Mouse (Mus musculus) mesoderm, embryonic 11.5 days (tissue): ENCODE data around the gene Cdk14.

Experiments
- DNase-seq: peaks from one replicate; pipeline ENCODE4 v3.0.0-alpha.2; 2012; ENCODE audit warnings: low read depth, low spot score

Cdk14 gene

DNA sequence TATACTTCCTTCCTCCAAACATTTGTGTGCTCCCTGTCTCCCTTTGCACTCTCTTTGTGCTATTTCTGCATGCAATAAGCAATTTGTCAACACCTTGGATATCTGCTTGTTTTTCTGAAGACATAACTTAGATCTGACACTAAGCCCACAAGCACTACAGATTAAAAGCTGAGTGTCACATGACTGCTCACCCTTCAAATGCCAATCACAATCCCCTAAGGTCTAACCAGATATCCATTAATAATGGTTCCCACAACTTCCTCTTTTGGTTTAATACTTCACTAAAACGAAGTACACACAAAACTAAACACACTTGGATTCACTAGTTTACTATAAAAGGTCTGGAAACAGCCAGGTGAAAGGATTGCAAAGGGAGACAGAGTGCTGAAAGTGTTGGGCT is 348.6 kb downstream of the Cdk14 start:
- no peak for DNase-seq

DNA sequence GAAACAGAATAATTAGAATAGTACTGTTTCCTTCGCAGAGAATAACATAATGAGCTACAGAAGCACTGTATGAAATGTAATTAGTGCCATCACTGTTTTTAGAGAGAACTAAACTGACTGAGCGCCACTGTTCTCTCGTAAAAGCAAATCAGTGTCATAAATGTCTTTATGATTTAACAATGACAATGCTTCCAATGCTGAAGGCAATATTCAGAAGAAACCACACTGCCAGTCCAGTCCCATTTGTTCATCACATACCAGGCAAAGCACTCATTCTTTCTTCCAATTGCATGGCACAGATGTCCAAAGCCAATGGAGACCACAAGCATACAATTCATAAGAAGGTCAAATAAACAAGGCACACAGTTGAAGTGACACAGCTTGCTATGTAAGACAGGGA is 355.4 kb downstream of the Cdk14 start:
- DNase-seq, result no peak

DNA sequence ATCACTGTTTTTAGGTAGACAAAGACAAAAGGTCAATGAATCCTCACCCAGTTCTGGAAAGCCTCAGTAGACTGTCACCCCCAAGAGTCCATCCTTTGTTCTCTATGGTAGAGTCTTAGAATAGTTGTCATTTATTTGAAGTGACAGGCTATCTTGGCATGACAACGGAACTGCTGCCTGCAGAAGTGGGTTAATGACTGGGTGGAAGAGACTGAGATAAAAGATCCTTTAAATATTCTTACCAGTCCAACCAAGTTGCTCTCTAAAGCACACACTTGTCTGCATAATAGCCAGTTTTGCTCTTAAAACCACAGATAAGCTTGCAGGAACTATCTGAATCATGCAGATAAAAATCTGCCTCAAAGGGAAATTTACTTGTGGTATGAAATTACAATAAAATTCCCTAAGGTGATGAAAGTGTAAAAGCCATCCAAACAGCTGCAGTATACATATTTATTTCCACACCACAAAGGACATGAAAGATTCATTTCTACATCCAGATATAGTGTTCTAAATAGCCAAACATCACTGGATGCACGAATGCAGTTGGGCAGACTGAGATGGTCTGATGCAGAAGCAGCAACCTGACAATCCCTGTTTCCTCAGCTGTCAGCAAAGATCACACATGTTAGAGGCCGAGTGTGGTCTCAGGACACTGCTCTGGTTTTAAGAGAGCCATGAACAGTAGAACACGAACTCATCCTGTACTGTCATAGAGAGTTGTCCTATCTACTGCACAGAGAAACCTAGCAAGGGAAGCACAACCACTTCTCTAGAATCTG is 363.8 kb downstream of the Cdk14 start:
- DNase-seq, result no peak

DNA sequence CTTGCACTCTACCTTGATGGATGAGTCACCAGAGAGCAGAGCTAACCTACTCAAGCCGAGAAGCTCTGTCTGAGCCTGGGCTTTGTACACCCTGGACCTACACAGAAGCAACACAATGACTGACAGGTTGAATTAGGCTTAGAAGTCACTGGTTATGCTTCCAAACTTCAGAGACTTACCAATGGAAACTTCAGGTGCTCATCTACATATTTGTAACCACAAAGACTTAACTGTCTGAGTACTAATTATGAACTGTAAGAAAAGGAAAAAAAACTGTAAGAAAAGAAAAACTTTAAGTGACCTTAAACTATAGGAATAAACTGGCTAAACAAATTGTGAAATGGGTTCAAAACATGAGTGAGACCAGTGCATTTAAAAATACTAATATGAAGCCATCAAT is 364.6 kb downstream of the Cdk14 start:
- no peak for DNase-seq

DNA sequence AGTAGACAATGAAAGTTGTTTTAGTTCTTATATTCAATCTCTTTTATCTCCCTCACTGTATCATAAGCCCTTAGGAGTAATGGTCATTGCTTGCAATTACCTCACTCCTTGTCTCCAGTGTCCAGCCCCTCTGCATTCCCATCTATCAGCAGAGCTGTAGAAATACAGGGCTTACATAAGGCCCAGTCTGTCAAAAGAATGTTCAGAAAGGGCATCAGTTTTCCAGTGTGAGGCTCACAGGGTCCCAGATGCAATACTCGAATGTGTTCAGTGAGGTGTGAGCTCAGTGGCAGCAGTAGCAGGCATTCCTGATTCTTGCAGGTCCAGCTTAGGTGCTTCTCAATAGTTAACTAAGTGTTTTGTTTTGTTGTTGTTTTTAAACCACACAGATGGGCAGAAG is 365.8 kb downstream of the Cdk14 start:
- no peak for DNase-seq

DNA sequence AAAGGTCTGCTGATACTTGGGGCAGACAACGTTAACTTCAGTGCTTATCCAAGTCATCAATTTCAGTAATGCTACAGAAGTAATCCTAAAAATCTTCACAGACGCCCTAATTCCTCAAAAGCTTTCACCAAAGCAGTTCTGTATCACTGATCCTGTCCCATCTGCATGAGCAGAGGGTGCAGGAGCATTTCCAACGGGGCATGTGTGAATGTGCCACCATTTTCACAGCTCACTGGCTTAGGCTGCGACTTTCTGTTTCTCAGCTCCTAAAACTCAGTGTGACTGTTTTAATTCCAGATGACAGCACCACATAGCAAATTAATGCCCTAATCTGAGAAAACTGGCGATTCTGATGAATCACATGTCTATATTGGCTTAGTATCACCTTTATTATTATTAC is 375.8 kb downstream of the Cdk14 start:
- DNase-seq, result no peak

DNA sequence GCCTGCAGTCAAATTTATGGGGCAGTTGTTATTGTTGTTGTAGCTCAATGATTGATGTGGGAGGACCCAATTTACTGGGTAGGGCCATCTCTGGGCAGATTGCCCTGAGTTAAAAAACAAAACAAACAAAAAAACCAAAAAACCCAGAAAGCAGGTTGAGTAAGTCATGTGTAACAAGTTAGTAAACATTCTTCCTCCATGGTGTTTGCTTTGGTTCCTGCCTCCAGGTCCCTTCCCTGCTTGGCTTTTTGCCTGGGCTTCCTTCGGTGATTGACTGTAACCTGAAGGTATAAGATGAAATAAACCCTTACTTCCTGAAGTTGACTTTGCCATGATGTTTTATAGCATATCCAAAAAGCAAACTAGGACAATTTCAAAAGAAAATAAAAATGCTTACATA is 377.4 kb downstream of the Cdk14 start:
- no peak for DNase-seq

DNA sequence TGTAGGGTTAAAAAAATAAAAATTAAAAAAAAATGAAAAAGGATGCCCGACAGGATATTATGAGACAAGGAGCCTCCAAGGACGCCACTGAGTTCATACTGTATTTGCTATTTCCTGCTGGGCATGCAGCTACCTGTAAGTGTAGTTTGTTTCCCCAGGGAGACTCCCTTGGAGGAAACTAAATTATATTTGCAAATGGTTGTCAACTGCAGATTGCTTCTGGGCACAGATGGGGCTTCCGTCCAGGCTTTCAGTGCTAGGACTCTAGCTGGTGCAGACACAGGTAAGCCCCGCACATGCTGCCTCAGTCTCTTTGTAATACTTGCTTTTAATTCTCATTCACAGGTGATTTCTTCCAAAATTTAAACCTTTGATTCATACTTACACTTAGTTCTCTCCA is 378.6 kb downstream of the Cdk14 start:
- DNase-seq, result no peak

DNA sequence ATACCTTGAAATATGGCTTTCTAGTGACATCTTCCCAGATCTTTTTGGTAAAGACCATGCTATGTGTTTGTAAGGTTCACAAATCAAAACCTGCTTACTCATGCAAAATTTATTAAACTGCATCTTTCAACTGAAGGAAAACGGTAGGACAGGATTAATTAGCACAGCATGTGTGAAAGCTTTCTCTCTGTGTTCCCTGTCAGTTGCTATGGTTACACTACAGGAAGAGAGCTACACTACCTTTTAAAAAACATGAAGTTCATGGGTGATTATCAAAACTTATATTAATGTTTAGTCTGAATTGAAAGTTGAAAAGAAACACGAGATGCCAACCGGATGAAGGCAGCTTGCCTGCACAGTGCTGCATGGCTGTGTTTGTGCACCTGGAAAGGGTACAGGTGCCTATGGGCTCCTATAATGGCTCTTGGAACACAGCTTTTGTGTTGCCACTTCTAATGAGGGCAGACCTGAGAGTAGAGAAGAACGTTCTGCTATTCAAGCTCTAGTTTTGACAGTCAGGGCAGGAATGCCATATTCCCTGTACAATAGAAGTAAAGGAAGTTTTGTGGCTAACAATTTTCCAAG is 380.3 kb downstream of the Cdk14 start:
- DNase-seq, result no peak

DNA sequence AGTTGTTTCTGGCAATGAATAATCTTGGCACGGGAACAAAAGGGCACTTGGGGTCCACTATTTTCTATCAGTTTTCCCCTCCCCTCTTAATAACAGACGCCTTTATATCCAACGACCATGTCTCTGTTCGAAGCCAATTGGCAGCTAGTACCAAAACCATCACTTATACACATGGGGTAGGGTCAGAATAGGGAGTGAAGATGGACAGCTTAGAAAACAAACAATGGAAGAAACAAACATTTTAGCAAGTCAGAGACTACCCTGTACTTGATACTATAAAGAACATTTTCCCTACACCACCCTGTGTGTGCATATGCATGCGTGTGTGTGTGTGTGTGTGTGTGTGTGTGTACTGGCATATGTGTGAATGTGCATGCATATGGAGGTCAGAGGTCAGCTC is 386.7 kb downstream of the Cdk14 start:
- DNase-seq, result no peak

DNA sequence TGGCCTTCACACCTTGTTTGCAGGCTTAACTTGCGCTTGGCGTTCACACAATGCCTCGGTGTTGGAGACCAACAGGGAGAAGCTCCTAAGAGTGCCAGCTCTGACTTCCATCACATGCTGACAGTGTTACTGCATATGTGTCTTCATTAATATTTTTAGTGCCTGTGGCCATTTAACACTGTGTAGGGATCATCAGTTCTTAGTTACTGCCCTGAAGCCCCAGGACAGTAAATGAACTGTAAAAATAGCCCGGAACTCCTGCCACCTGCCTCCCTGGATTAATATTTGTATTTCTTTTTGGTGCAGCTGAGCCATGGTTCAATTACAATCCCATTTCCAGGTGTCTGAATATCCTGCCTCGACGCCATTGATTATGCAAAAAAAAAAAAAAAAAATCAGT is 387.3 kb downstream of the Cdk14 start:
- DNase-seq, result no peak

DNA sequence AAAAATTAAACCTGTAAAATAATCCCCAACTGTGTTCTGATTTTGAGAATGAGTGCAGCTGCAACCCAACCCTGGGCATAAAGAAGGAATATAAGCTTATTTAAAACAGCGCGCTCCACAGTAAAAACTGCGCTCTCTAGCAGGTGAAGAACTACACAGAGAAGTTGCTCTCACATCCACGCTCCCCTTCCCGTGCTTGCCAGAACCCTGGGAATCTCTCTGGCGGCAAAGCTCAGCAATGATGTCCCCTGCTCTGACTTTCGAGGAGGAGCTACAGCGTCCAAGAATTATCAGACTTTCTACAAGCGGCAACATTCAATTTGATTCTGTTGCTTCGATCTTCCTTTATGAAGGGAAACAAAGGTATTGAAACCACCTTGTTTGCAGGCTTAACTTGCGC is 387.7 kb downstream of the Cdk14 start:
- DNase-seq, result no peak

DNA sequence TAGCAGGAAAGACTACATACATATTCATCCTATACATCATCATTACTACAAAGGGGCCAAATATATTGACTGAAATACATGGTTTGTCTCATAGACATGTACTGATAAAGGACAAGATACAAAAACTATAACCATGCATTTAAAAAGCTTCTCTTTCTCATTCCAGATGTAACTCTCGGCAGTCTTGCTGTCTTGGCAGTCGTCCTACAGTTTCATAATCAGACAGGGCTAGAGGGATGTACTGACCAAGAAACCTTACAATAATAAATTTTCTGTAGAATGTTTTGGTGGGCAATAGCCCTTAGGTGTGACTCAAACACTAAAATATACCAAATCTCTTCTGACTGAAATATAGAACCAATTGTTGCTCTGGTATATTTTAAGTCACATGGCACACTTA is 389.7 kb downstream of the Cdk14 start:
- DNase-seq, result no peak

DNA sequence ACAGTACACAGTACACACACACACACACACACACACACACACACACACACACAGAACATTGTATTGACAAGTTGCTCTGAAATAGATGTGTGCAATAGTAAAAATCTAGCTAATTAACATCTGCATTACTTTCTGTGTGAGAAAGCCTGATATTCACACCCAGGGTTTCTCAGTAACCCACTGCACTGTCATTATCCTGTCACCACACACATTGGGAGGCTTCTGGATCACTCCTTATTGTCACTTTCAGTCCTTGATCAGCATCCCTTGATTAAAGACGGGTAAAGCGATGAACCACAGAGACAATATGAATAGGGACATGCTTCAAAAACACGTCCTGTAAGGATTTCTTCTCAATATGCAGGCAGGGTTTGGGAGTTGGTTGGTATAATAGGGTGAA is 401.2 kb downstream of the Cdk14 start:
- DNase-seq, result no peak

DNA sequence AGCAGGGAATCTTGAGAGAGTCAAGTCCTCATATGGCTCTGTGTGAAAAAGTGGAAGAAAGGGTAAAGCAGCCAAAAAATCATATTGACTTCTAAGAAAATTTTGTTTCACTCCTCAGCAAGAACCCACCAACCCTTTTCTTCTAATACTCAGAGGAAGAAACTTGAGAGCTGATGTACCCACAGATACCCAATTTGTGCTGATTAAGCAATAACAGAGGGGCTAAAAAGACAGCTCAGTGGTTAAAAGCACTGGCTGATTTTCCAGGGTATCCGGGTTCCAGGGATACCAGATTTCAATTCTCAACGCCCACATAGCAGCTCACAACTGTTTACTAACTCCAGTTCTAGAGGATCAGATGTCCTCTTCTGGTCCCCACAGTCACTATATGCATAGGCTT is 401.9 kb downstream of the Cdk14 start:
- no peak for DNase-seq

DNA sequence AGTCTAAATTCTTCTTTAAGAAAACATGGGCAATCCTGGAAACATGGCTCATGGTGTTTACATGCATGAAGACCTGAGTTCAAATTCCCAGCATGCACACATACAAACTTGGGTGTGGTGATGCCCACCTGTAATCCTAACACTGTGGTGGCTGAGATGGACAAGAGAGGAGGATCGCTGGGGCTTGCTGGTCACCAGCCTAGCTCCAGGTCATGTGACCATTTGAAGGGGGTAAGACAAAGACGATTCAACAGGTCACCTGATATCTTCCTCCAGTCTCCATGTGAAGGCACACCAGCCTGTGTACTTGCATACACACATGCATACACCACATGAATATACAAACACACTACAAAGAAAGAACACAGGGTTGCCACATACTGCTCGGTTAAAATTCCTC is 406.3 kb downstream of the Cdk14 start:
- DNase-seq, result no peak

DNA sequence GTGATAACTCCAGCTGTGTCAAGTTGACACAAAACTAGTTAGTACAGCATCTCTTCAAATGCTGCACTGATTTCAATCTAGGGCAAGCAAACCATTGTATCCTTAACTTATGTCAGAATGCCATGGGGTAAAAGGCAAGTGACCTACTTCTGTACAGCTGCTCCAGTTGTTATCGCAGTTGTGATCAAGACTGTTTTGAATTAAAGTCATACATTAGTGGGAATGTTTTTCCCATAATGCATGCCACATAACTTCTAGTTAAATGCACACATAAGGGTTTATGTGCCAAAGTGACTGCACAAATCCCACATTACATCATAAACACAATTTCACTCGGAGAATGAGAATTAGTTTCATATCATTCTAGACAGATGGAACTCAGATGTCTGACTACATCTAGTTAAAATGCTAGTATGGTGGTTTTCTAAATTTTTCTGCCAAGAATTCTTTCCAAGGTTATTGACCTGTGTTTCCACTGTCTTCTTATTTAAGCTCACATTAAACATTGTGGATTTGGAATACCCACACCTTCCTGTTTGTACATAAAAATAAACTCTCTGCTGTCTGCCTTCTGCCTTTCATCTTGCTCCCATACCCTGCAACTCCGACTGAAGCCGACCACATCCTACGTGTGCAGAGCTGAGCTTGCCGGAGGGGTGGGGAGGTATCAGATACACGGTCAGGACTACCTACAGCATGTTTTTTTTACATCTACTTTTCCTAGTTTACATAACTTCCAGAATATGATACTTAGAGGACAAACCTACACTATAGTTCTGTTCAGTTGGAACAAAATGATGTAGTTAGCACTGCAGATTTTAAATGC is 407.4 kb downstream of the Cdk14 start:
- DNase-seq, result no peak

DNA sequence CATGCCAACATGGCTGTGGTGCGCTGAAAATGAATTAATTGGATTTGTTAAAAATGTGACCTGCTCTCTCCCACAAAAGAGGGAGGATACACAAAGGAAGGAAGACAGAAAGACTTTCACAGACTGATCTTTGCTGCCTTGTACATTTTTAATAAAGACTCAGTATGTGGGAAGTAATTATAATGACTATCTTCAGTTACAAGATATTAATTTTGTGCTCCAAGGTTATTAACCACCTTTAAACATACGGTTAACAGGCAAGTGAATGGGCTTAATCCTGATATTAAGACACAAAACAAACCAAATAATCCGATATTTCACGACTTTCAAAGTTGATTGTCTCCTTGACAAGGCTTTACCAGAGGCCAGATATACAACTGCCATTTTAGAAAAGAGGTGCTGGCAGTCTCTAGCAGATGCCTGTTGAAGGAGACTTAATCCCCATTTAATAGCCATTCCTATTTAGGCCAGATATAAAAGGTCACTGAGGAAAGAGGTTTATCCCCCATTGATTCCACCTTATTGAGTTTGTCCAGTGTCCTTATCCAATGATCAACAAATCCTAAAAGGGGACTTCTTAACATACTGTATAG is 411.9 kb downstream of the Cdk14 start:
- no peak for DNase-seq

DNA sequence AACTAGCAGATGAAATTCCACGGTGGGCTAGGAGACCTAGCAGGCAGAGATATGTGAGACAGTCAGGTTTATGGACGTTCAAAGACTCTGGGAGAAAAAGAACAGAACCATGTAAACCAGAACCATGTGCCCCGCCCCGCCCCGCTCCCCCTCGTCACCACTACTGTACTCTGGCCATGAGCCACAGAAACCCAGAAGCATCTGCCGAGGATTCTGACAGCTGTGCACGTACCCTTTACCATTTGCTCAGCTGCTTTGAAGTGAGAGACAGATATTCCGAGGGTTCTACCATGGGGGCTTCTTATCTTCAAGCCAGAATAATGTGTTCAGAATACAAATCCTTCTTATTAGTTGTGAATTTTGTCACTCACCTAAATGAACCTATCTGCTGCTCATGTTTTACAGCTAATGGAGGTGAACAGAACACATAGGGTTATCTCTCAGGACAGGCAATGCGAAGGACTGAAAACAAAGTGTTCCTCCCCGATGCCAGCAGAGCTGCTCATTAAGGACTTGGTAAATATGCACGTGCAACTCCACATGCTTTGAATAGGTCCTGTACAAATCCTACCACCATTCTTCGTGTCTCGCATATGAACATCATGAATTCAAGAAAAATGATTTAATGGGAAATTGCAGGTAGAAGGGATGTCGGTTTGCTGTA is 412.5 kb downstream of the Cdk14 start:
- DNase-seq, result no peak

DNA sequence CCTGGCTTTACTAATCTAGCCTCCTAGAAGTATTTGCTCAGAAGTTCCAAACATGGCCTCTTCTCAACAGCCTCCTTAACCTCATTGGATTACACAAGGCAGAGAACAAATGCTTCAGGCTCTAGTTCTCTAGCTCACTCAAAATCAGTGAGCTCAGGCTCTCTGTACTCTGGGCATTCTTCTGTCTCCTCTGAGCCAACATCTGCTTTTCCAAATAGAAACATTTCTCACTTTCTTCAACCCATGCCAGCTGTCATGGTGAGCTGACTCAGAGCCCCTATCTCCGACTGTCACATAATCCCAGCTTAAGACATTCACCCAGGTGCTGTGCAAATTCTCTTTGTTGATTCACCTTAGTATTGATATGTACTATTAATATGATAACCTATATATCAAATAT is 414.5 kb downstream of the Cdk14 start:
- DNase-seq, result no peak

DNA sequence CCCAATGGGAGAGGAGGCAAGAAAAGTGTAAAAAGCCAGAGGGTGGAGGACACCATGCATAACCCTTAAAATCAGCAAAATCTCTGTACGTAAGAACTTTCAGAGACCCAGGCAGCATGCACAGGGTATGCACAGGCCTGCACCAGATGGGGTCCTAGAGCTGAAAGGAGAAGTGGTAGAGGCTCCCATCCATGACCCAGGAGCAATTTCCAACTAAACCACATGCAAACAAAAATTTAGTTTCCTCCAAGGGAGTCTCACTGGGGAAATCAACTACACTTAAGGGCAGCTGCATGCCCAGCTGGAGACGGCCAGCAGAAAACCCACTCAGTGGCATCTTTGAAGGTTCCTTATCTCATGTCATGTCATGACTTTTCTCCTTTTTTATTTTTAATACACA is 415.4 kb downstream of the Cdk14 start:
- no peak for DNase-seq

DNA sequence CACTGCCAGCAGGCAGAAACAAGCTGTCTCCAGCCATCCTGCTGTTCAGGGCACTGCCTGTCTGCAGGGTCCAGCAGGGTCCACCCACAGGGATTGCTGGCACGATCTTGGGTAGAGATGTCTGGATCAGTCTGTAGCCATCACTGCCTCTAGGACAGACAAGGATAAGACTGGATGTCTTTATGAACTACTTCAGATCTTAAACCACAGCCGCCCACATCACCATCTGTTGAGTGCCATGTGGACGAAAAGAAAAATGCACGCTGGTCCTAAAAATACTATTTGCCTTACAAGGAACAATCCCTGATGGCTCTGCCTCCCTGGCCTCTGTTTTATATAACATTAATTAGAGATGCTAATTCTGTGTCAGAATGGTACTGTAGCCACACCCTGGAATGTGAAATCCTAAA is 426.9 kb downstream of the Cdk14 start:
- no peak for DNase-seq
